ENCODE assay signal across 9 mouse cellular contexts in the genomic region with DNA sequence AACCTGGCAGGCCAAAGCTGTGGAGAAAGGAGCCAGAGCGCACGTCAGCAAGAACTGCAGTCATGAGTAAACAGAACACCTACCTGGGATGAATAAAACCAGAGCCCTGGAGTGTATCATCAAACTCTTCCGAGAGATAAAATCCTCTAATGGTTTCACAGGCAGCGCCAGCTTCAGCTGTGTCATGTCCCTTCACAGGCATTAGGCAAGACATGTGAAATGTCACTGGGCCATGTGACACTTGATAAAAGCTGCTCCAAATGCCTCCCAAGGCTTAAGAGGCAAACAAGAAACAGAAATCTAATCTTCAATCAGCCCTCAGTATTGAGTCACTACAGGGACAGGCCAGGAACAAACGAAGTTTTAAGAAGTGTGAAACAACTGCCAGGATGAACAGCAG.
A peak's percentile ranks its signal among the peaks of the same experiment; 100 is the strongest.
DNase-seq lines count a peak whose midpoint lies in the region; ATAC-seq and TF ChIP-seq lines count a peak whose summit lies in the region.
"Had no signal": no experiment of that assay in that cellular context is flagged by ENCODE, and none has a peak within 500 bp of the region (broad histone marks: within the 10 kb centered on the region; RNA-seq: fewer than 3 reads in every experiment).

No protein-coding gene starts in this region.

- 57% methylated on average over 5 of the region's 5 CpGs for WGBS in embryonic facial prominence, embryonic 14.5 days
- WGBS in embryonic facial prominence, embryonic 10.5 days, result 68% methylated on average over 5 of the region's 5 CpGs
- WGBS in heart, embryonic 15.5 days, result 21% methylated on average over 5 of the region's 5 CpGs
- 92% methylated on average over 5 of the region's 5 CpGs for WGBS in thymus, adult 2 months

- no peaks in the 10 kb centered on the region for H3K27me3 ChIP-seq in embryonic facial prominence, embryonic 14.5 days (replicated peaks; ENCODE audit: control insufficient read depth, insufficient read depth, low read length)
- no peaks in the 10 kb centered on the region for H3K27me3 ChIP-seq in embryonic facial prominence, embryonic 10.5 days (replicated peaks; ENCODE audit: low read depth, poor library complexity, severe bottlenecking)
- H3K27me3 ChIP-seq in heart, embryonic 15.5 days, result no peaks in the 10 kb centered on the region
- no peaks in the 10 kb centered on the region for H3K27me3 ChIP-seq in thymus, adult 2 months (ENCODE audit: control insufficient read depth, insufficient read depth, low read length)
- H3K27me3 ChIP-seq: embryonic facial prominence, embryonic 13.5 days had no signal

- DNase-seq in embryonic facial prominence, embryonic 14.5 days (ENCODE audit: low spot score), result peak; percentile 42
- no peak for DNase-seq in embryonic facial prominence, embryonic 10.5 days (ENCODE audit: low spot score)
- peak; percentile 66 for DNase-seq in adipocyte (ENCODE audit: low spot score)
- DNase-seq in lung, postnatal 14 days, result peak; percentile 66
- no peak for DNase-seq in spleen, postnatal 14 days (ENCODE audit: low spot score in 2 of 2)
- DNase-seq in thymus, adult 2 months, result no peak

- no peaks in the 10 kb centered on the region for H3K9me3 ChIP-seq in embryonic facial prominence, embryonic 14.5 days (ENCODE audit: control insufficient read depth, low read length)
- H3K9me3 ChIP-seq in embryonic facial prominence, embryonic 10.5 days, result no peaks in the 10 kb centered on the region
- H3K9me3 ChIP-seq in heart, embryonic 15.5 days (replicated peaks), result no peaks in the 10 kb centered on the region
- H3K9me3 ChIP-seq: embryonic facial prominence, embryonic 13.5 days had no signal

- no peak overlapping the region for H3K4me3 ChIP-seq in embryonic facial prominence, embryonic 14.5 days (ENCODE audit: low read depth, low read length)
- no peak overlapping the region for H3K4me3 ChIP-seq in embryonic facial prominence, embryonic 10.5 days
- no peak overlapping the region for H3K4me3 ChIP-seq in heart, embryonic 15.5 days
- no peak overlapping the region for H3K4me3 ChIP-seq in thymus, adult 2 months (ENCODE audit: control insufficient read depth, insufficient read depth, low read length)
- H3K4me3 ChIP-seq: embryonic facial prominence, embryonic 13.5 days had no signal

- no peak for TF ChIP-seq CTCF in thymus, adult 2 months (IDR thresholded peaks at IDR 0.05; ENCODE audit: borderline replicate concordance, control insufficient read depth, extremely low read depth, insufficient read depth, low read length, poor library complexity)

- H3K36me3 ChIP-seq in embryonic facial prominence, embryonic 14.5 days (ENCODE audit: control insufficient read depth, insufficient read depth, low read length), result no peaks in the 10 kb centered on the region
- no peaks in the 10 kb centered on the region for H3K36me3 ChIP-seq in embryonic facial prominence, embryonic 10.5 days (replicated peaks)
- H3K36me3 ChIP-seq in heart, embryonic 15.5 days, result peaks cover 6% of the 10 kb centered on the region; the same call in 1 of the 2 replicates
- no peaks in the 10 kb centered on the region for H3K36me3 ChIP-seq in thymus, adult 2 months (ENCODE audit: control insufficient read depth, insufficient read depth, low read length)
- H3K36me3 ChIP-seq: embryonic facial prominence, embryonic 13.5 days had no signal

- no peaks in the 10 kb centered on the region for H3K4me1 ChIP-seq in embryonic facial prominence, embryonic 14.5 days (ENCODE audit: control insufficient read depth, insufficient read depth, low read length)
- H3K4me1 ChIP-seq in embryonic facial prominence, embryonic 10.5 days, result 0 out of 2 replicates have a peak, but pooled peaks cover 8% of the 10 kb centered on the region
- H3K4me1 ChIP-seq in heart, embryonic 15.5 days (replicated peaks), result peaks cover 59% of the 10 kb centered on the region
- peaks cover 5% of the 10 kb centered on the region for H3K4me1 ChIP-seq in thymus, adult 2 months (replicated peaks; ENCODE audit: control insufficient read depth, insufficient read depth, low read length)

- 0 out of 2 replicates have a peak, but pooled peaks have one; percentile 33 for ATAC-seq in embryonic facial prominence, embryonic 14.5 days (ENCODE audit: low read depth)
- ATAC-seq in heart, embryonic 15.5 days (replicated peaks; ENCODE audit: insufficient number of reproducible peaks, insufficient read depth, low FRiP score, low read depth), result peak; percentile 60
- no peak for ATAC-seq in cerebellum, adult (ENCODE audit: insufficient number of reproducible peaks, low FRiP score, low TSS enrichment)

- H3K4me2 ChIP-seq in embryonic facial prominence, embryonic 14.5 days (ENCODE audit: low read depth, low read length), result no peak overlapping the region
- H3K4me2 ChIP-seq in heart, embryonic 15.5 days, result no peak overlapping the region
- H3K4me2 ChIP-seq: embryonic facial prominence, embryonic 13.5 days had no signal

- TF ChIP-seq POLR2A in thymus, adult 2 months (IDR thresholded peaks at IDR 0.05; ENCODE audit: control insufficient read depth, extremely low read depth, insufficient read depth, low read length, poor library complexity), result no peak

- no peak overlapping the region for H3K9ac ChIP-seq in embryonic facial prominence, embryonic 14.5 days (ENCODE audit: low read depth, low read length)
- H3K9ac ChIP-seq in heart, embryonic 15.5 days, result no peak overlapping the region
- H3K9ac ChIP-seq: embryonic facial prominence, embryonic 13.5 days had no signal

- no peak overlapping the region for H3K27ac ChIP-seq in embryonic facial prominence, embryonic 14.5 days (replicated peaks; ENCODE audit: low read depth, low read length)
- no peak overlapping the region for H3K27ac ChIP-seq in embryonic facial prominence, embryonic 10.5 days (replicated peaks)
- H3K27ac ChIP-seq in heart, embryonic 15.5 days, result peak overlapping the region; percentile 63
- H3K27ac ChIP-seq in thymus, adult 2 months (ENCODE audit: control insufficient read depth, insufficient read depth, low read length), result no peak overlapping the region
- H3K27ac ChIP-seq: embryonic facial prominence, embryonic 13.5 days had no signal

Comparison
In these comparisons a context has a peak if more than half of its experiments do, and no peak if none do; other contexts are left out.
1. DNase-seq: peak in embryonic facial prominence, embryonic 14.5 days (single experiment), adipocyte (single experiment) and lung, postnatal 14 days (single experiment); none in embryonic facial prominence, embryonic 10.5 days (single experiment), spleen, postnatal 14 days (0 of 2) and thymus, adult 2 months (single experiment).